Mouse (Mus musculus) ES-E14 (cell line): ENCODE results near the gene Itpr2. TPM values are rescaled to one million over a fixed set of nuclear protein-coding genes. Genes with fewer than 3 reads are reported as not detected.

ENCODE experiments used
- DNase-seq: peaks from one replicate; pipeline ENCODE4 v3.0.0-alpha.2; 2013; ENCODE audit warnings: low read depth, low spot score
- H3K27ac ChIP-seq: 2 replicates; pipeline ENCODE4 v1.5.1; 2012; ENCODE audit warnings: low read depth, mild to moderate bottlenecking, low read length, moderate library complexity, mixed read lengths; ENCODE audit not compliant: poor library complexity, insufficient read depth, severe bottlenecking
- H3K36me3 ChIP-seq: 2 replicates; pipeline ENCODE4 v1.6.1; 2012; ENCODE audit warnings: mild to moderate bottlenecking, low read length, moderate library complexity, mixed read lengths; ENCODE audit not compliant: control insufficient read depth, poor library complexity, insufficient read depth, severe bottlenecking
- H3K4me1 ChIP-seq, 2 experiments: fragments of 150-350 bp in 1 of 2; sonication (generic) in 1 of 2; 2 replicates each; pipeline ENCODE4 v1.6.1; 2012; ENCODE audit warnings: low read length in 2 of 2, mild to moderate bottlenecking in 1 of 2, mixed read lengths in 1 of 2; ENCODE audit not compliant: control insufficient read depth in 2 of 2, insufficient read depth in 2 of 2, poor library complexity in 1 of 2
- H3K4me3 ChIP-seq, 2 experiments: fragments of 150-350 bp in 1 of 2; sonication (generic) in 1 of 2; 2 replicates each; pipeline ENCODE4 v1.5.1; 2012; ENCODE audit warnings: low read length in 2 of 2, low read depth in 1 of 2, mild to moderate bottlenecking in 1 of 2, mixed read lengths in 1 of 2; ENCODE audit not compliant: insufficient read depth in 1 of 2, poor library complexity in 1 of 2, severe bottlenecking in 1 of 2
- H3K9ac ChIP-seq: 2 replicates; pipeline ENCODE4 v1.6.1; 2012; ENCODE audit warnings: low read depth, mild to moderate bottlenecking, low read length, mixed read lengths; ENCODE audit not compliant: poor library complexity, insufficient read depth, severe bottlenecking
- H3K9me3 ChIP-seq: fragments of 150-350 bp; sonication (generic); 2 replicates; pipeline ENCODE4 v1.6.1; 2012; ENCODE audit warnings: low read depth, mild to moderate bottlenecking, low read length; ENCODE audit not compliant: control insufficient read depth, insufficient read depth
- CHD2 ChIP-seq: IDR thresholded peaks from 2 replicates; pipeline ENCODE4 v1.6.1; 2014; ENCODE audit warnings: mild to moderate bottlenecking, low read depth, low read length, inconsistent platforms
- HCFC1 ChIP-seq: IDR thresholded peaks from 2 replicates; pipeline ENCODE4 v1.6.1; 2012; ENCODE audit warnings: low read length, inconsistent platforms, borderline replicate concordance; ENCODE audit not compliant: insufficient read depth
- MAFK ChIP-seq: IDR thresholded peaks from 2 replicates; pipeline ENCODE4 v1.6.1; 2014; ENCODE audit warnings: mild to moderate bottlenecking, low read depth, low read length, inconsistent platforms; ENCODE audit not compliant: insufficient read depth
- ZC3H11A ChIP-seq: IDR thresholded peaks from 2 replicates; pipeline ENCODE4 v1.6.1; 2012; ENCODE audit warnings: low read depth, mild to moderate bottlenecking, inconsistent platforms, low read length, borderline replicate concordance
- ZNF384 ChIP-seq: IDR thresholded peaks from 2 replicates; pipeline ENCODE4 v1.6.1; 2012; ENCODE audit warnings: low read depth, low read length, inconsistent platforms
- in situ Hi-C, 2 experiments: fragments of 600-800 bp; cut with MboI; formaldehyde crosslinking; loops; one replicate each; pipeline ENCODE4 v1.15.1; 2025; ENCODE audit warnings: low sequenced_read_pairs in 2 of 2, inconsistent platforms in 1 of 2; ENCODE audit not compliant: unreplicated experiment in 2 of 2
- total RNA-seq: library from RNA; depleted of rRNA; stranded (reverse); fragments of 300-350 nt; gene quantifications from 2 replicates; pipeline ENCODE4 v1.2.3, GENCODE M21; 2012

Itpr2 gene
- total RNA-seq, 1 experiment, result 1.5 TPM

GRCm38 (mm10) chr6:146207204-146207959 lies 294.6 kb downstream of the Itpr2 start:
- Histone ChIP-seq H3K27ac (no peak overlapping the region), H3K4me1 (no peaks in the 10 kb centered on the region)
- in situ Hi-C loops, result no loop called here

DNA sequence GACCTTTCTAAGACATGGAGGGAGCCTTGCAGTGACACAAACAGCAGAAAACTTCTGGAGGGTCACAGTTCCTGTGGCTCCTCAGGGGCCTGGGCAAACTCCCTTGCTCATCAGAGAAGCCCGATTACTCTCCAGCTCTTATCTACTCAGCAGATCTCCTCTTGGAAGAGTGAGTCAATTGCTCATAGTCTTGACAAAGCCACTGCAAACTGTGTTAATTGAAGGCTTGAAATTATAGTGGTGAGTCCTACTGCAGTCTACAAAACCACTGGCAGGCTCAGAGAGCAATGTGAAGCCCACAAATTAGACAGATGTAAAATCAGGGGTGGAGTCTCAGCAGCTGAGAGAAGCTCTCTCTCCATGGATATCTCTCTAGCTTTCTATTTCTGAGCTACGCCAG lies 296.9 kb downstream of the Itpr2 start:
- in situ Hi-C loops, result no loop called here
- no peak overlapping the region for H3K27ac ChIP-seq
- H3K9me3 ChIP-seq, result no peaks in the 10 kb centered on the region
- no peaks in the 10 kb centered on the region for H3K36me3 ChIP-seq
- no peak for TF ChIP-seq MAFK
- no peak for TF ChIP-seq ZNF384
- no peak for TF ChIP-seq CHD2
- no peak for TF ChIP-seq HCFC1
- no peak for TF ChIP-seq ZC3H11A
- no peak overlapping the region for H3K9ac ChIP-seq
- DNase-seq, result no peak
- H3K4me1 ChIP-seq, result no peaks in the 10 kb centered on the region
- no peak overlapping the region for H3K4me3 ChIP-seq

More at GRCm38 (mm10) chr6:146207204-146207959, 294.6 kb downstream of the Itpr2 start:
- H3K9ac ChIP-seq, result no peak overlapping the region
- DNase-seq, result no peak
- no peaks in the 10 kb centered on the region for H3K9me3 ChIP-seq
- H3K36me3 ChIP-seq, result no peaks in the 10 kb centered on the region
- H3K4me3 ChIP-seq, result no peak overlapping the region
- TF ChIP-seq ZNF384 (no peak), MAFK (no peak), HCFC1 (no peak), ZC3H11A (no peak), CHD2 (no peak)

DNA sequence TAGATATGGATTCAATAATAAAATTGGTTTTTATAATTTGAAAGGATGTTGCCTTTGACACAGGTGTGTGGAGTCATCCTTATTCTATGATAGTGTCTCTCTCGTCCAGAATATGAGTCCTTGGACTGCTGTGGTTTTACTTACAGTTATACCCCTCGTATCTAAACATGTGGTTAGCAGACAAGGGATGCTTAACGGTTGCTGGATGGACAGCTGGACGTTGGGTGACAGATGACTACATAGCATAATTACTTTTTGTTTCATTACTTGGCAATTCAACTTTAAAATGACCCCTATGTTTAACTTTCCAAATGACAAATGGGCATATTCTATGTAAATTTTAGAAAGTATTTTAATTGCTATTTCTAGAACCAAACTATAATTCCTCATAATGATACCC lies 297.6 kb downstream of the Itpr2 start:
- H3K36me3 ChIP-seq, result no peaks in the 10 kb centered on the region

DNA sequence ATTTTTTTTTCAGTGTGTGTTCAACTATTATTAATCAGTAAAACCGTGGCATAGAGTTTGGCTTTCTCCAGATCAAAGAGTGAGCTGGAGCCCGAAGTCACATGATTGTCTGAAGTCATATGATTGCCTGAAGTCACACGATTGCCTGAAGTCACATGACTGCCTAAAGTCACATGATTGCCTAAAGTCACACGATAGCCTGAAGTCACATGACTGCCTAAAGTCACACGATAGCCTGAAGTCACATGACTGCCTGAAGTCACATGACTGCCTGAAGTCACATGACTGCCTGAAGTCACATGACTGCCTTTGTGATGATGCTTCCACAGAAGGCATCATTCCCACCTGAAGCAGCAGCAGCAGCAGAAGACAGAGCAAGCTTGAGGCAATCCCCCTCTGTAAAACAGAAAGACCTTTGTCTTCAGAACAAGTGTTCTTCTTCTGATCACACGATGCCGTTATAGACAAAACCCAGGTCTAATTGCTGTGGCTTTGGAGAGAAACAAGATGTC lies 304.1 kb downstream of the Itpr2 start:
- no peak overlapping the region for H3K9ac ChIP-seq
- no peak overlapping the region for H3K27ac ChIP-seq
- H3K4me1 ChIP-seq, result no peaks in the 10 kb centered on the region
- H3K4me3 ChIP-seq, result no peak overlapping the region
- no peaks in the 10 kb centered on the region; the same call in 1 of the 2 replicates for H3K36me3 ChIP-seq
- in situ Hi-C loops, result no loop called here
- no peaks in the 10 kb centered on the region for H3K9me3 ChIP-seq
- TF ChIP-seq MAFK (no peak), HCFC1 (no peak), CHD2 (no peak), ZC3H11A (no peak), ZNF384 (no peak)
- peak; percentile 4 for DNase-seq

More for the DNA sequence above, 297.6 kb downstream of the Itpr2 start:
- Histone ChIP-seq H3K9me3 (no peaks in the 10 kb centered on the region), H3K27ac (no peak overlapping the region), H3K9ac (no peak overlapping the region), H3K4me3 (no peak overlapping the region), H3K4me1 (no peaks in the 10 kb centered on the region)
- TF ChIP-seq ZC3H11A (no peak), CHD2 (no peak), MAFK (no peak), ZNF384 (no peak), HCFC1 (no peak)
- DNase-seq, result no peak
- in situ Hi-C loops, result no loop called here
